Mouse (Mus musculus) right cerebral cortex, postnatal 25 days (tissue): ENCODE results near the gene Irgm2.
A peak's percentile ranks its signal among the peaks of the same experiment; 100 is the strongest.
"Not testable (repeated sequence)": the region's sequence is repeated elsewhere in the genome, so short reads cannot be mapped to it uniquely, and the experiment has no call there.

ENCODE experiments used
- DNase-seq: peaks from one replicate; pipeline ENCODE4 v3.0.0; 2022

The Irgm2 gene

GRCm38 (mm10) chr11:58199229-58200037 is at the start of gene Irgm2, which contains the start of gene Igtp:
Gene Irgm2 (plus strand): TSS chr11:58199618.
Gene Igtp (plus strand): TSS chr11:58199556.
- peak; percentile 58 for DNase-seq

- DNase-seq = no peak
Observed at GRCm38 (mm10) chr11:58155458-58155857, 44.0 kb upstream of the Irgm2 start.

GRCm38 (mm10) chr11:58156871-58157270 is 42.5 kb upstream of the Irgm2 start:
- DNase-seq = no peak

- no peak for DNase-seq
Observed at GRCm38 (mm10) chr11:58165072-58165471, 34.3 kb upstream of the Irgm2 start.

- no peak for DNase-seq
Observed at GRCm38 (mm10) chr11:58167822-58168166, 31.6 kb upstream of the Irgm2 start.

- DNase-seq = peak; percentile 87
Observed at GRCm38 (mm10) chr11:58168167-58168915, 31.1 kb upstream of the Irgm2 start, which contains the start of gene Gemin5. Gene Gemin5 (minus strand): TSS chr11:58168539.

- DNase-seq = no peak
Observed at GRCm38 (mm10) chr11:58169666-58170065, 29.8 kb upstream of the Irgm2 start.

GRCm38 (mm10) chr11:58171459-58172091 is 27.8 kb upstream of the Irgm2 start, which contains the start of gene Mrpl22:
Gene Mrpl22 (plus strand): TSS chr11:58171661.
- DNase-seq = peak; percentile 94

- peak; percentile 68 for DNase-seq
Observed at GRCm38 (mm10) chr11:58179563-58179962, 19.9 kb upstream of the Irgm2 start.

GRCm38 (mm10) chr11:58179986-58180385 is 19.4 kb upstream of the Irgm2 start:
- DNase-seq = not testable (repeated sequence)

GRCm38 (mm10) chr11:58180756-58181155 is 18.7 kb upstream of the Irgm2 start:
- no peak for DNase-seq

- no peak for DNase-seq
Observed at GRCm38 (mm10) chr11:58183579-58183978, 15.8 kb upstream of the Irgm2 start.

GRCm38 (mm10) chr11:58189675-58190074 is 9.7 kb upstream of the Irgm2 start:
- no peak for DNase-seq

GRCm38 (mm10) chr11:58193326-58193725 is 6.1 kb upstream of the Irgm2 start:
- DNase-seq = no peak

GRCm38 (mm10) chr11:58193860-58194520 is 5.4 kb upstream of the Irgm2 start:
- no peak for DNase-seq

- DNase-seq = no peak
Observed at GRCm38 (mm10) chr11:58198663-58199062, 755 bp upstream of the Irgm2 start.

- DNase-seq = no peak
Observed at GRCm38 (mm10) chr11:58200226-58200625, 808 bp downstream of the Irgm2 start.

- DNase-seq = no peak
Observed at GRCm38 (mm10) chr11:58201052-58201451, 1.6 kb downstream of the Irgm2 start.

GRCm38 (mm10) chr11:58210321-58210886 is 11.0 kb downstream of the Irgm2 start:
- no peak for DNase-seq

GRCm38 (mm10) chr11:58211062-58211681 is 11.8 kb downstream of the Irgm2 start:
- DNase-seq = no peak

- DNase-seq = no peak
Observed at GRCm38 (mm10) chr11:58211682-58212067, 12.3 kb downstream of the Irgm2 start.
